9 mouse cellular contexts compared by ENCODE assay signal in the genomic region with DNA sequence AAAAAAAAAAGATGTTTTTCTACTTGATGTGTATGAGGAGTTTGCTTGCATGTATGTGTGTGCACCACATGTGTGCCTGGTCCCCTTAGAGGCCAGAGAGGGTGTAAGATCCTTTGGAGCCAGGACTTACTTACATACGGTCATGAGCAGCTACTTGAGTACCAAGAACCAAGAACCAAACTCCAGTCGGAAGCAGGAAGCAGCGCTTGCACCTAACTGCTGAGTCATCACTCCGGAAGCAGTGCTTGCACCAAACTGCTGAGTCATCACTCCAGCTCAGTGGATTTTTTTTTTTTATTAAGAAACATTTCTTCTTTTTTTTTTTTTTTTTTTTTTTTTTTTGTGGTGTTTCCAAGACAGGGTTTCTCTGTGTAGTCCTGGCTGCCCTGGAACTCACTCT. TPM values are rescaled to one million over a fixed set of nuclear protein-coding genes. Genes with fewer than 3 reads are reported as not detected.
DNase-seq lines count a peak whose midpoint lies in the region; ATAC-seq lines count a peak whose summit lies in the region.
"Had no signal": no experiment of that assay in that cellular context is flagged by ENCODE, and none has a peak within 500 bp of the region (broad histone marks: within the 10 kb centered on the region; RNA-seq: fewer than 3 reads in every experiment).

No protein-coding gene starts in this region.

- no peaks in the 10 kb centered on the region for H3K9me3 ChIP-seq in forebrain, embryonic 14.5 days (replicated peaks; ENCODE audit: control insufficient read depth, low read length)
- no peaks in the 10 kb centered on the region for H3K9me3 ChIP-seq in forebrain, embryonic 13.5 days (replicated peaks)
- H3K9me3 ChIP-seq in neural tube, embryonic 15.5 days (replicated peaks), result no peaks in the 10 kb centered on the region
- H3K9me3 ChIP-seq: embryonic facial prominence, embryonic 12.5 days had no signal

- ATAC-seq in forebrain, embryonic 14.5 days, result no peak
- no peak for ATAC-seq in forebrain, embryonic 13.5 days
- ATAC-seq in neural tube, embryonic 15.5 days (ENCODE audit: low FRiP score), result no peak

- no peaks in the 10 kb centered on the region for H3K4me1 ChIP-seq in forebrain, embryonic 14.5 days (ENCODE audit: control insufficient read depth, insufficient read depth, low read length)
- peaks cover 4% of the 10 kb centered on the region; the same call in 1 of the 2 replicates for H3K4me1 ChIP-seq in forebrain, embryonic 13.5 days
- H3K4me1 ChIP-seq in neural tube, embryonic 15.5 days, result peaks cover 4% of the 10 kb centered on the region; the same call in 1 of the 2 replicates

- intact Hi-C loops in gastrocnemius, postnatal 36 days (cut with DNase I), result no loop called here

- H3K4me3 ChIP-seq in forebrain, embryonic 14.5 days (ENCODE audit: low read depth, low read length), result no peak overlapping the region
- no peak overlapping the region for H3K4me3 ChIP-seq in forebrain, embryonic 13.5 days
- H3K4me3 ChIP-seq in neural tube, embryonic 15.5 days (replicated peaks), result no peak overlapping the region
- H3K4me3 ChIP-seq: embryonic facial prominence, embryonic 12.5 days had no signal

- no peak overlapping the region for H3K4me2 ChIP-seq in forebrain, embryonic 14.5 days (ENCODE audit: low read length)
- no peak overlapping the region for H3K4me2 ChIP-seq in forebrain, embryonic 13.5 days
- H3K4me2 ChIP-seq in neural tube, embryonic 15.5 days, result no peak overlapping the region
- H3K4me2 ChIP-seq: embryonic facial prominence, embryonic 12.5 days had no signal

- no peak overlapping the region for H3K9ac ChIP-seq in forebrain, embryonic 14.5 days (ENCODE audit: low read length)
- no peak overlapping the region for H3K9ac ChIP-seq in forebrain, embryonic 13.5 days
- no peak overlapping the region for H3K9ac ChIP-seq in neural tube, embryonic 15.5 days (replicated peaks)
- H3K9ac ChIP-seq: embryonic facial prominence, embryonic 12.5 days had no signal

- 77% methylated on average over 4 of the region's 4 CpGs for WGBS in forebrain, embryonic 14.5 days
- WGBS in forebrain, embryonic 13.5 days, result 83% methylated on average over 4 of the region's 4 CpGs
- WGBS in neural tube, embryonic 15.5 days, result 79% methylated on average over 4 of the region's 4 CpGs

- H3K27ac ChIP-seq in forebrain, embryonic 14.5 days (ENCODE audit: low read depth, low read length), result no peak overlapping the region
- no peak overlapping the region for H3K27ac ChIP-seq in forebrain, embryonic 13.5 days
- H3K27ac ChIP-seq in neural tube, embryonic 15.5 days (replicated peaks), result no peak overlapping the region
- H3K27ac ChIP-seq: embryonic facial prominence, embryonic 12.5 days had no signal

- H3K36me3 ChIP-seq in forebrain, embryonic 14.5 days (ENCODE audit: control insufficient read depth, insufficient read depth, low read length), result no peaks in the 10 kb centered on the region
- H3K36me3 ChIP-seq in forebrain, embryonic 13.5 days (ENCODE audit: poor library complexity, severe bottlenecking), result no peaks in the 10 kb centered on the region
- no peaks in the 10 kb centered on the region for H3K36me3 ChIP-seq in neural tube, embryonic 15.5 days
- H3K36me3 ChIP-seq: embryonic facial prominence, embryonic 12.5 days had no signal

- H3K27me3 ChIP-seq in forebrain, embryonic 14.5 days (replicated peaks; ENCODE audit: control insufficient read depth, insufficient read depth, low read length), result no peaks in the 10 kb centered on the region
- H3K27me3 ChIP-seq in forebrain, embryonic 13.5 days, result no peaks in the 10 kb centered on the region; the same call in 1 of the 2 replicates
- H3K27me3 ChIP-seq in neural tube, embryonic 15.5 days (replicated peaks), result no peaks in the 10 kb centered on the region
- H3K27me3 ChIP-seq: embryonic facial prominence, embryonic 12.5 days had no signal

- DNase-seq in forebrain, embryonic 14.5 days (ENCODE audit: low spot score), result peak; percentile 49
- DNase-seq in CD4-positive helper T cell, adult 2 months (ENCODE audit: low read depth, low spot score), result peak; percentile 31
- peak; percentile 49 for DNase-seq in c-Kit-positive CD71-positive TER-119-positive erythroid progenitor cells, embryonic 14.5 days (ENCODE audit: low spot score)
- peak; percentile 16 to 38 for DNase-seq in kidney, postnatal 4 days
- DNase-seq in spleen, postnatal 4 days (ENCODE audit: low spot score in 2 of 2), result no peak
- DNase-seq in gastrocnemius, postnatal 36 days, result no peak

RNA-seq across cellular contexts. Expression of a gene that starts 27.4 kb away (rescaled TPM):
- 0.66 and 0.74 TPM in 2 replicates for polyA plus RNA-seq in forebrain, embryonic 14.5 days (2014; fragmentation: Nextera tagmentation; extraction: Ambion mirVana)
- polyA plus RNA-seq in forebrain, embryonic 13.5 days (2015; fragmentation: Nextera tagmentation; extraction: Ambion mirVana), result 0.75 and 1.1 TPM in 2 replicates
- total RNA-seq in gastrocnemius, postnatal 36 days (2021), result not detected
- 0.46 and 0.66 TPM in 2 replicates for polyA plus RNA-seq in neural tube, embryonic 15.5 days (2015; fragmentation: Nextera tagmentation; extraction: Ambion mirVana)

RNA-seq across cellular contexts. Expression of a gene that starts 33.7 kb away (rescaled TPM):
- polyA plus RNA-seq in forebrain, embryonic 14.5 days (2014; fragmentation: Nextera tagmentation; extraction: Ambion mirVana), result 17.2 and 18.2 TPM in 2 replicates
- 16.6 and 20.0 TPM in 2 replicates for polyA plus RNA-seq in forebrain, embryonic 13.5 days (2015; fragmentation: Nextera tagmentation; extraction: Ambion mirVana)
- 1 to 10 TPM; 2.7 to 3.8 TPM for total RNA-seq in gastrocnemius, postnatal 36 days (2021)
- 23.9 and 26.0 TPM in 2 replicates for polyA plus RNA-seq in neural tube, embryonic 15.5 days (2015; fragmentation: Nextera tagmentation; extraction: Ambion mirVana)

RNA-seq across cellular contexts. Expression of a gene that starts 56.7 kb away (rescaled TPM):
- polyA plus RNA-seq in forebrain, embryonic 14.5 days (2014; fragmentation: Nextera tagmentation; extraction: Ambion mirVana), result 0.11 and 0.13 TPM in 2 replicates
- 0.15 TPM in 2 replicates for polyA plus RNA-seq in forebrain, embryonic 13.5 days (2015; fragmentation: Nextera tagmentation; extraction: Ambion mirVana)
- 100 to 1,000 TPM; 417 to 539 TPM for total RNA-seq in gastrocnemius, postnatal 36 days (2021)
- 2.1 and 2.2 TPM in 2 replicates for polyA plus RNA-seq in neural tube, embryonic 15.5 days (2015; fragmentation: Nextera tagmentation; extraction: Ambion mirVana)

Comparison
In these comparisons a context has a peak if more than half of its experiments do, and no peak if none do; other contexts are left out.
1. DNase-seq: peak in forebrain, embryonic 14.5 days (single experiment), CD4-positive helper T cell, adult 2 months (single experiment), c-Kit-positive CD71-positive TER-119-positive erythroid progenitor cells, embryonic 14.5 days (single experiment) and kidney, postnatal 4 days (2 of 2); none in spleen, postnatal 4 days (0 of 2) and gastrocnemius, postnatal 36 days (0 of 2).